ENCODE assay signal across 8 mouse cellular contexts in genomic region chr8:109868003-109868679, GRCm38 (mm10). TPM values are rescaled to one million over a fixed set of nuclear protein-coding genes. Genes with fewer than 3 reads are reported as not detected.
DNase-seq lines count a peak whose midpoint lies in the region; ATAC-seq and TF ChIP-seq lines count a peak whose summit lies in the region.

TSS of gene Phlpp2 (plus strand) at chr8:109868542.

- no peaks in the 10 kb centered on the region for H3K9me3 ChIP-seq in CH12.LX (replicated peaks; ENCODE audit: low read length)
- H3K9me3 ChIP-seq in forebrain, embryonic 12.5 days: no peaks in the 10 kb centered on the region
- H3K9me3 ChIP-seq in heart, postnatal 0 days (replicated peaks; ENCODE audit: control insufficient read depth, low read length): no peaks in the 10 kb centered on the region
- no peaks in the 10 kb centered on the region for H3K9me3 ChIP-seq in liver, embryonic 16.5 days (replicated peaks; ENCODE audit: control insufficient read depth, low read length)
- no peaks in the 10 kb centered on the region for H3K9me3 ChIP-seq in neural tube, embryonic 13.5 days

- H3K4me3 ChIP-seq in CH12.LX (replicated peaks in 1 of 3; ENCODE audit: low read depth in 2 of 3, low read length in 2 of 3, poor library complexity in 1 of 3): peak within 1 kb of the TSS; percentile 63 to 93 (median 80)
- peak within 1 kb of the TSS; percentile 96 for H3K4me3 ChIP-seq in forebrain, embryonic 12.5 days (replicated peaks)
- H3K4me3 ChIP-seq in heart, postnatal 0 days (ENCODE audit: low read depth, low read length): peak within 1 kb of the TSS; percentile 92
- H3K4me3 ChIP-seq in liver, embryonic 16.5 days (ENCODE audit: low read depth, low read length): peak within 1 kb of the TSS; percentile 99
- H3K4me3 ChIP-seq in neural tube, embryonic 13.5 days: peak within 1 kb of the TSS; percentile 84
- H3K4me3 ChIP-seq in testis, adult 2 months (ENCODE audit: control insufficient read depth, low read depth, low read length): peak within 1 kb of the TSS; percentile 89

- TF ChIP-seq POLR2A in CH12.LX (IDR thresholded peaks at IDR 0.05; ENCODE audit: low read depth, low read length): peak; percentile 78
- TF ChIP-seq POLR2A in testis, adult 2 months (IDR thresholded peaks at IDR 0.05; ENCODE audit: control insufficient read depth, low read depth, low read length): peak; percentile 34; the same call in 1 of the 2 replicates

- H3K79me2 ChIP-seq in CH12.LX (replicated peaks; ENCODE audit: control insufficient read depth, extremely low read depth, insufficient read depth, poor library complexity, severe bottlenecking): no peaks in the 10 kb centered on the region

- H3K36me3 ChIP-seq in CH12.LX (replicated peaks in 1 of 2; ENCODE audit: control insufficient read depth in 1 of 2, insufficient read depth in 1 of 2, low read length in 1 of 2): peaks cover 0 to 18% of the 10 kb centered on the region in 2 experiments
- H3K36me3 ChIP-seq in forebrain, embryonic 12.5 days (replicated peaks): no peaks in the 10 kb centered on the region
- H3K36me3 ChIP-seq in heart, postnatal 0 days (replicated peaks; ENCODE audit: control insufficient read depth, insufficient read depth, low read length): no peaks in the 10 kb centered on the region
- H3K36me3 ChIP-seq in liver, embryonic 16.5 days (ENCODE audit: control insufficient read depth, insufficient read depth): no peaks in the 10 kb centered on the region; the same call in 1 of the 2 replicates
- H3K36me3 ChIP-seq in neural tube, embryonic 13.5 days: peaks cover 7% of the 10 kb centered on the region; the same call in 1 of the 2 replicates
- no peaks in the 10 kb centered on the region for H3K36me3 ChIP-seq in testis, adult 2 months (ENCODE audit: control insufficient read depth, insufficient read depth, low read length)

- ATAC-seq in forebrain, embryonic 12.5 days (ENCODE audit: low FRiP score): peak; percentile 98
- peak; percentile 98 for ATAC-seq in heart, postnatal 0 days (ENCODE audit: insufficient read depth, low read depth)
- peak; percentile 87 for ATAC-seq in liver, embryonic 16.5 days (ENCODE audit: low read depth)
- ATAC-seq in neural tube, embryonic 13.5 days (ENCODE audit: low read depth): peak; percentile 97

- WGBS in forebrain, embryonic 12.5 days: 1% methylated on average over 41 of the region's 42 CpGs
- WGBS in heart, postnatal 0 days: under 1% methylated on average over 34 of the region's 42 CpGs
- WGBS in liver, embryonic 16.5 days (ENCODE audit: insufficient replicate concordance): under 1% methylated on average over 42 of the region's 42 CpGs
- under 1% methylated on average over 42 of the region's 42 CpGs for WGBS in neural tube, embryonic 13.5 days

- H3K9ac ChIP-seq in CH12.LX (ENCODE audit: insufficient read depth, low read depth): peak within 1 kb of the TSS; percentile 75
- H3K9ac ChIP-seq in forebrain, embryonic 12.5 days: peak within 1 kb of the TSS; percentile 93
- H3K9ac ChIP-seq in heart, postnatal 0 days (replicated peaks; ENCODE audit: low read depth, low read length): peak within 1 kb of the TSS; percentile 87
- H3K9ac ChIP-seq in liver, embryonic 16.5 days (ENCODE audit: low read depth, low read length): peak within 1 kb of the TSS; percentile 99
- peak within 1 kb of the TSS; percentile 96 for H3K9ac ChIP-seq in neural tube, embryonic 13.5 days

- H3K27ac ChIP-seq in CH12.LX (ENCODE audit: insufficient read depth, low read depth): no peak within 1 kb of the TSS
- H3K27ac ChIP-seq in forebrain, embryonic 12.5 days: peak within 1 kb of the TSS; percentile 92
- peak within 1 kb of the TSS; percentile 78 for H3K27ac ChIP-seq in heart, postnatal 0 days (ENCODE audit: low read depth)
- peak within 1 kb of the TSS; percentile 94 for H3K27ac ChIP-seq in liver, embryonic 16.5 days (ENCODE audit: low read length)
- peak within 1 kb of the TSS; percentile 79 for H3K27ac ChIP-seq in neural tube, embryonic 13.5 days (replicated peaks)
- peak within 1 kb of the TSS; percentile 52 for H3K27ac ChIP-seq in testis, adult 2 months (ENCODE audit: control insufficient read depth, insufficient read depth, low read depth, low read length)

- H3K27me3 ChIP-seq in CH12.LX (replicated peaks): no peaks in the 10 kb centered on the region
- H3K27me3 ChIP-seq in forebrain, embryonic 12.5 days: no peaks in the 10 kb centered on the region
- no peaks in the 10 kb centered on the region for H3K27me3 ChIP-seq in heart, postnatal 0 days (ENCODE audit: control insufficient read depth, insufficient read depth, low read length)
- H3K27me3 ChIP-seq in liver, embryonic 16.5 days (ENCODE audit: control insufficient read depth, insufficient read depth, low read depth, low read length): no peaks in the 10 kb centered on the region
- H3K27me3 ChIP-seq in neural tube, embryonic 13.5 days: no peaks in the 10 kb centered on the region
- no peaks in the 10 kb centered on the region for H3K27me3 ChIP-seq in testis, adult 2 months (ENCODE audit: control insufficient read depth, insufficient read depth, low read length)

- DNase-seq in CH12.LX (ENCODE audit: extremely low read depth): peak; percentile 90
- DNase-seq in c-Kit-positive CD71-positive TER-119-negative erythroid progenitor cells, embryonic 14.5 days (ENCODE audit: low read depth): peak; percentile 81
- DNase-seq in heart, postnatal 0 days (ENCODE audit: low spot score): peak; percentile 94
- peak; percentile 98 to 99 for DNase-seq in kidney, postnatal 4 days

- no peak for TF ChIP-seq EP300 in CH12.LX (IDR thresholded peaks at IDR 0.05; ENCODE audit: low read length)
- no peak for TF ChIP-seq EP300 in heart, postnatal 0 days (IDR thresholded peaks at IDR 0.05; ENCODE audit: low read depth)

- in situ Hi-C loops in CH12.LX (cut with MboI; ENCODE audit: low pct_ligation_motif_present, low pct_unique_long_range_greater_than_20kb, low sequenced_read_pairs): loop anchor here (5.0 kb wide), 1 partner anchor 34 kb away; no protein-coding TSS in a partner anchor

- peaks cover 2 to 44% of the 10 kb centered on the region in 2 experiments; a peak in 2 of 4 replicates for H3K4me1 ChIP-seq in CH12.LX (ENCODE audit: control insufficient read depth in 1 of 2, insufficient read depth in 2 of 2)
- peaks cover 9% of the 10 kb centered on the region for H3K4me1 ChIP-seq in forebrain, embryonic 12.5 days
- H3K4me1 ChIP-seq in heart, postnatal 0 days (ENCODE audit: control insufficient read depth, insufficient read depth): peaks cover 7% of the 10 kb centered on the region; the same call in 1 of the 2 replicates
- H3K4me1 ChIP-seq in liver, embryonic 16.5 days (ENCODE audit: control insufficient read depth, low read depth, low read length): peaks cover 47% of the 10 kb centered on the region
- H3K4me1 ChIP-seq in neural tube, embryonic 13.5 days (replicated peaks): peaks cover 22% of the 10 kb centered on the region
- peaks cover 6% of the 10 kb centered on the region for H3K4me1 ChIP-seq in testis, adult 2 months (ENCODE audit: control insufficient read depth, insufficient read depth, low read length)

- TF ChIP-seq RAD21 in CH12.LX (IDR thresholded peaks at IDR 0.05; ENCODE audit: low read depth, low read length): peak; percentile 50

- dilution Hi-C loops in CH12.LX (cut with MboI; ENCODE audit: extremely low pct_ligation_motif_present, extremely low pct_unique_long_range_greater_than_20kb, low sequenced_read_pairs): no loop called here

- H3K4me2 ChIP-seq in CH12.LX (ENCODE audit: insufficient read depth, low read depth, poor library complexity, severe bottlenecking): peak within 1 kb of the TSS; percentile 77
- peak within 1 kb of the TSS; percentile 87 for H3K4me2 ChIP-seq in forebrain, embryonic 12.5 days
- peak within 1 kb of the TSS; percentile 78 for H3K4me2 ChIP-seq in heart, postnatal 0 days (ENCODE audit: low read depth, low read length)
- peak within 1 kb of the TSS; percentile 66 for H3K4me2 ChIP-seq in liver, embryonic 16.5 days (ENCODE audit: low read depth, low read length)
- peak within 1 kb of the TSS; percentile 91 for H3K4me2 ChIP-seq in neural tube, embryonic 13.5 days

- peak in 1 of 2 experiments; percentile 60; a peak in 2 of 4 replicates for TF ChIP-seq CTCF in CH12.LX (conservative IDR thresholded peaks at IDR 0.05 in 1 of 2, IDR thresholded peaks at IDR 0.05 in 1 of 2; ENCODE audit: low read depth in 2 of 2, low read length in 2 of 2)
- TF ChIP-seq CTCF in heart, postnatal 0 days (IDR thresholded peaks at IDR 0.05; ENCODE audit: low read depth): peak; percentile 50
- no peak for TF ChIP-seq CTCF in testis, adult 2 months (IDR thresholded peaks at IDR 0.05; ENCODE audit: control insufficient read depth, insufficient read depth, insufficient replicate concordance, low read depth, low read length)

TF ChIP-seq in CH12.LX, 34 proteins besides CTCF, POLR2A, EP300 and RAD21 (continues in another document):
- peak; percentile 77 for TF ChIP-seq NRF1 (IDR thresholded peaks at IDR 0.05; ENCODE audit: low read depth, low read length)
- TF ChIP-seq TBP (conservative IDR thresholded peaks at IDR 0.05; ENCODE audit: low read depth, low read length): 0 out of 2 replicates have a peak, but pooled peaks have one; percentile 18
- peak; percentile 70 for TF ChIP-seq TCF12 (IDR thresholded peaks at IDR 0.05; ENCODE audit: low read depth, low read length)
- no peak for TF ChIP-seq CHD2 (IDR thresholded peaks at IDR 0.05; ENCODE audit: low read length)
- no peak for TF ChIP-seq GABPA (IDR thresholded peaks at IDR 0.05; ENCODE audit: insufficient replicate concordance, low read depth, low read length)
- no peak for TF ChIP-seq USF2 (conservative IDR thresholded peaks at IDR 0.05; ENCODE audit: low read depth, low read length)
- no peak for TF ChIP-seq KAT2A (IDR thresholded peaks at IDR 0.05; ENCODE audit: insufficient replicate concordance, low read length)
- TF ChIP-seq ZKSCAN1 (IDR thresholded peaks at IDR 0.05; ENCODE audit: borderline replicate concordance, low read depth, low read length): no peak
- no peak for TF ChIP-seq ZC3H11A (IDR thresholded peaks at IDR 0.05; ENCODE audit: low read depth, low read length)
- no peak for TF ChIP-seq JUN (IDR thresholded peaks at IDR 0.05; ENCODE audit: insufficient read depth, low read depth, low read length)
- TF ChIP-seq ELF1 (IDR thresholded peaks at IDR 0.05; ENCODE audit: low read depth, low read length): no peak
- TF ChIP-seq MAZ (IDR thresholded peaks at IDR 0.05; ENCODE audit: low read depth, low read length): no peak

RNA-seq across cellular contexts. Expression of gene Phlpp2, which starts in this region (rescaled TPM):
- 3.1 and 3.8 TPM in 2 replicates for total RNA-seq in CH12.LX (2012; rRNA removed)
- total RNA-seq in CH12.LX (2014; rRNA removed): 2.9 and 3.5 TPM in 2 replicates
- 8.9 and 9.2 TPM in 2 replicates for polyA plus RNA-seq in CH12.LX (2012; ENCODE audit: insufficient read length, low read depth)
- polyA plus RNA-seq in forebrain, embryonic 12.5 days (2016; fragmentation: Nextera tagmentation; extraction: Ambion mirVana): 3.1 and 3.9 TPM in 2 replicates
- 2.2 and 2.3 TPM in 2 replicates for total RNA-seq in heart, postnatal 0 days (2014; rRNA removed; ENCODE audit: low replicate concordance)
- polyA plus RNA-seq in heart, postnatal 0 days (2015; fragmentation: Nextera tagmentation; extraction: Ambion mirVana): 0.67 and 0.80 TPM in 2 replicates
- 3.3 and 3.4 TPM in 2 replicates for polyA plus RNA-seq in liver, embryonic 16.5 days (2015; fragmentation: Nextera tagmentation; extraction: Ambion mirVana)
- polyA plus RNA-seq in neural tube, embryonic 13.5 days (2015; fragmentation: Nextera tagmentation; extraction: Ambion mirVana): 3.3 and 3.8 TPM in 2 replicates
- polyA plus RNA-seq in testis, adult 2 months (2012; rRNA removed): 2.8 and 2.9 TPM in 2 replicates
